Mouse (Mus musculus) forebrain, embryonic 12.5 days (tissue): ENCODE measurements around the gene Gramd1b. TPM values are rescaled to one million over a fixed set of nuclear protein-coding genes. Genes with fewer than 3 reads are reported as not detected.

Source experiments
- ATAC-seq: fragments of 200-750 bp; cut with Nextera tagmentation; 2 replicates; pipeline ENCODE4 v1.8.0; 2017; ENCODE audit warnings: moderate TSS enrichment; ENCODE audit not compliant: low FRiP score
- H3K27ac ChIP-seq: fragments of 300-500 bp; sonication (generic); 2 replicates; pipeline ENCODE4 v1.5.1; 2016; ENCODE audit warnings: mild to moderate bottlenecking
- H3K27me3 ChIP-seq: fragments of 300-500 bp; sonication (generic); 2 replicates; pipeline ENCODE4 v1.6.1; 2016; ENCODE audit warnings: mild to moderate bottlenecking
- H3K36me3 ChIP-seq: fragments of 300-500 bp; sonication (generic); replicated peaks from 2 replicates; pipeline ENCODE4 v1.6.1; 2016; ENCODE audit warnings: mild to moderate bottlenecking
- H3K4me1 ChIP-seq: fragments of 300-500 bp; sonication (generic); 2 replicates; pipeline ENCODE4 v1.6.1; 2016
- H3K4me2 ChIP-seq: fragments of 300-500 bp; sonication (generic); 2 replicates; pipeline ENCODE4 v1.6.1; 2016; ENCODE audit warnings: mild to moderate bottlenecking, moderate library complexity
- H3K4me3 ChIP-seq: fragments of 300-500 bp; sonication (generic); replicated peaks from 2 replicates; pipeline ENCODE4 v1.5.1; 2016; ENCODE audit warnings: mild to moderate bottlenecking
- H3K9ac ChIP-seq: fragments of 300-500 bp; sonication (generic); 2 replicates; pipeline ENCODE4 v1.6.1; 2016; ENCODE audit warnings: mild to moderate bottlenecking
- H3K9me3 ChIP-seq: fragments of 300-500 bp; sonication (generic); 2 replicates; pipeline ENCODE4 v1.6.1; 2016
- whole genome bisulfite sequencing: fragments of 180-500 bp; shearing (Covaris S2); methylation state at CpG from one replicate; pipeline ENCODE4 v1.1.7; 2016; 5-methylcytosine and 5-hydroxymethylcytosine counted together
- polyA plus RNA-seq: library from polyadenylated mRNA; unstranded; fragments of >200 nt; fragmentation: Nextera tagmentation; extraction: Ambion mirVana; gene quantifications from 2 replicates; pipeline ENCODE4 v1.2.1, GENCODE M21; 2016

Gene Gramd1b
- polyA plus RNA-seq, 1 experiment from 2014 or later = 4.6 TPM

DNA sequence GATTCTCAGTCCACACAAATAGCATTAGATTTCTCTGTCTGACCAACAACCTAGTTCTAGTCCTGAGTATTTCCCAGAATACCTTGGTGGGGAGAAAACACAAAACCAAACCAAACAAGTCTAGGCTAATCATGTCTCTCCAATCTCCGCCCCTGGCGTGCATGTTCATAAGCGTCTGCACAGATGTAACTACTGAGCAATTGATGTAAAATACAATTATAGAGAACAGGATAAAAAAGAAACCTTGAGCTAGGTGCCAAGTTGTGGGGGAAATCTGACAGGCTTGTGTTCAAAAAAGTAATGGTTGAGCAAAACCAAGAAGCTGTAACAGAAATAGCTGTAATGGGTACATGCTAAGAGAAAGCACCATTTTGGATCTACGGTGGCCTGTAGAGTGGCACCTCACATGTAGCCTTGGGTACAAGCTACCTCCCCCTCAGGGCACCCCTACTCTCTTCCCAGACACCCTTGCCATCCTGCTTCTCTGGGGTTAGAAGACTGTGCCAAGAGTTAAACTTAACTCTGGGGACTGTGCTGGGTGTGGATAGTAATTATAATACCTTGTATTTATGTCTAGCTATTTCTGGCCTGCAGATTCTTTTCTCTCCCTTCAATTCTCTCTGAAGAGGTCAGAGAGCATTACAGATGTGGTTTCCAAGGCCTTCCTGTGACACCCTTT lies 174.3 kb downstream of the Gramd1b start:
- 96% methylated on average over 4 of the region's 4 CpGs for WGBS

DNA sequence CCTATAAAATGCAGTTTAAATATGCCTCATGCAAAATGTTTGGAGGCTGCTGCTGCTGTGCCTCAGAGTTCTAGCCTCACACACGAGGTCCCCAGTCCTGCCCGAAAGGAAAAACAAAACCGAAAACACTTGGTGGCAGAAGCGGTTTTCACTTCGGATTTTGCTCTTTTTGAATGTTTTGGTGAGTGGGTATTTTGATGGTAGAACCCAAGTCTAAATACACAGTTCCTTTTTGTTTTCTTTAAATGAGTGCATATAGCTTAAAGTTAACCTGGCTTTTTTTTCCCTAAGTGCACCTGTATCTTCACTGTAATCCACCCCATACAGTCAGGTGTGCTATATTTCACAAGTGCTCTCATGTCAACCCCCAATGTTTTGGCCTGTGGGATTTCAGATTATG lies 174.8 kb downstream of the Gramd1b start:
- Histone ChIP-seq H3K4me2 (no peak overlapping the region), H3K9me3 (no peaks in the 10 kb centered on the region), H3K4me1 (peaks cover 12% of the 10 kb centered on the region), H3K4me3 (no peak overlapping the region), H3K27me3 (no peaks in the 10 kb centered on the region), H3K9ac (no peak overlapping the region), H3K27ac (no peak overlapping the region), H3K36me3 (no peaks in the 10 kb centered on the region)
- ATAC-seq = no peak
- 89% methylated on average over 5 of the region's 5 CpGs for WGBS

More for the DNA sequence above, 174.3 kb downstream of the Gramd1b start:
- no peak for ATAC-seq
- Histone ChIP-seq H3K4me1 (peaks cover 12% of the 10 kb centered on the region), H3K4me3 (no peak overlapping the region), H3K27me3 (no peaks in the 10 kb centered on the region), H3K4me2 (no peak overlapping the region), H3K9ac (no peak overlapping the region), H3K36me3 (no peaks in the 10 kb centered on the region), H3K9me3 (no peaks in the 10 kb centered on the region), H3K27ac (no peak overlapping the region)

DNA sequence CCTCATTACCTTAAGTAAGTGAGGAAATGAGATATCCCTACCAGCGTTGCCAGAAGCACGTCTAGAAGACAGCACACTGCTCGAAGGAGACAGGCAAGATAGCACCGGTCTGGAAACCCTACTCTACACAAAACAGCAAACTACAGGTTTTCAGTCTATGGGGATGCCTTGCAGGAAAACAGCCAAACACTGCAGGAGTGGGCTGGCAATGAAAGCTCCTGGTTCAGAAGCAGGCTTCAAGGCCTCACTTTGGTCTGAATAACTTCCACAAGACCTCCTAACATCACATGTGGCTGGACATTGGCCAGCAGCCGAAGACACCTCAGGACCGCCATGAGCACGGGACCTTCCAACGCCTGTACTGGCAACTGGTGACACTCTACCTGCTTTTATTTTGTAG lies 175.8 kb downstream of the Gramd1b start:
- no peak for ATAC-seq
- Histone ChIP-seq H3K9me3 (no peaks in the 10 kb centered on the region), H3K36me3 (no peaks in the 10 kb centered on the region)

DNA sequence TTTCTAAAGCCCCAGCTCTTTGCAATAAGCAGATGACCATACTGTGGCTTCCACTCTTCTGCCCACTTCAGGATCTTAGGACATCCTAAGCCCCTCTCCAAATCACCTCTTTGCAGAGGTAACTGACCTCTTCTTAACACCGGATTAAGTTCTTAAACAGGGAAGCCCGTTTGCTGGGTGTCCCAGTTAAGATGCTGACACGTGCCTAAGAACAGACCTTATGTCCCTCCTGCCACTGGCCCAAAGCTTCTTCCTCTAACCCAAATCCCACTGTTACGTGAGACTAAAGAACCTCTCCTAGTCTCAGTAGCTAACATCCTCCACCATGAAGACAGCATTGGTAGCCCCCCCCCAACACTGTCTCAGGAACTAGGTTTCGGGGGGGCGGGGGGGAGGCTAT lies 177.6 kb downstream of the Gramd1b start:
- Histone ChIP-seq H3K4me2 (no peak overlapping the region), H3K4me1 (peaks cover 14% of the 10 kb centered on the region), H3K27ac (no peak overlapping the region), H3K36me3 (no peaks in the 10 kb centered on the region), H3K9me3 (no peaks in the 10 kb centered on the region), H3K27me3 (no peaks in the 10 kb centered on the region), H3K9ac (no peak overlapping the region), H3K4me3 (no peak overlapping the region)
- WGBS = 70% methylated on average over 6 of the region's 6 CpGs
- ATAC-seq = no peak

More for the DNA sequence above, 175.8 kb downstream of the Gramd1b start:
- WGBS = 94% methylated on average over 8 of the region's 8 CpGs
- no peak overlapping the region for H3K27ac ChIP-seq
- H3K27me3 ChIP-seq = no peaks in the 10 kb centered on the region
- no peak overlapping the region for H3K4me3 ChIP-seq
- H3K4me2 ChIP-seq = no peak overlapping the region
- no peak overlapping the region for H3K9ac ChIP-seq
- H3K4me1 ChIP-seq = peaks cover 12% of the 10 kb centered on the region

DNA sequence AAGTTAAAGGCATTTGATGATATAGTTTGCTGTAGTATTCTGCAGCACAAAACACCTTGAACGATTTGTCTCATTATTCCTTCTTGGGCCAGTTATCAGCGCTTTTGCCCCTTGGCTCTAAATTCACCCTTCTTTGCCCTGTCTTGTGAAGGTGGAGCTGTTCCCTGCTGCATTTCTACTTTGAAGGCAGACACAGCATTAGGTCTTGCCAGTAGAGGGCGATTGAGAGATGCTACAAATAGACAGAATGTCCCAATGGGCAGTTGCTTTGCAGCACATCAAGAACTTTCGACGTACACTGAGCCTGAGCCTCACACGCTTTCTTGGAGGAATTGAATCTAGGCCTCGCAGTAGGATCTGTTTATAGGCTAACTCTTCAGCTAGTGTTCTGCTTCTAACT lies 180.5 kb downstream of the Gramd1b start:
- no peak for ATAC-seq
- WGBS = 24% methylated on average over 7 of the region's 7 CpGs
- Histone ChIP-seq H3K9me3 (no peaks in the 10 kb centered on the region), H3K9ac (no peak overlapping the region), H3K4me2 (no peak overlapping the region), H3K36me3 (no peaks in the 10 kb centered on the region), H3K4me3 (no peak overlapping the region), H3K4me1 (peaks cover 19% of the 10 kb centered on the region), H3K27me3 (no peaks in the 10 kb centered on the region), H3K27ac (no peak overlapping the region)

DNA sequence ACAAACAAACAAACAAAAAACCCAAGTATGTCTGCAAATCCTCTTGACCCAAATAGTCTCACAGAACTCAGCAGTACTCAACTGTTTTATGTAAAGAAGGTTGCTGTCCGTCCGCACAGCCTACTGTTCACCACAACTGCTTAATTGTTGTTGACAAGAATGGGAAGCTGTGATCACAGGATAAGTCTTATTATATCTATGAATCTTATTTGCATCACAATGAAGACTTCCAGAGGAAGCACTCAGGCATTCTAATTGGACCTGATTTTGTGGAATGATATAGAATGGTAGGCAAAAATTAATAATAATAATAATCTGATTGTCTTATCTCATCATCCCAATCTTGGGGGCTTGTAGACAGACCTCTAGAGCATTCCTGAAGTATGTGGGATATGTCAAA lies 181.1 kb downstream of the Gramd1b start:
- 10% methylated on average over 2 of the region's 2 CpGs for WGBS
- Histone ChIP-seq H3K4me1 (peaks cover 25% of the 10 kb centered on the region), H3K9ac (no peak overlapping the region), H3K36me3 (no peaks in the 10 kb centered on the region), H3K9me3 (no peaks in the 10 kb centered on the region), H3K4me3 (no peak overlapping the region), H3K27ac (no peak overlapping the region), H3K4me2 (no peak overlapping the region), H3K27me3 (no peaks in the 10 kb centered on the region)
- no peak for ATAC-seq

DNA sequence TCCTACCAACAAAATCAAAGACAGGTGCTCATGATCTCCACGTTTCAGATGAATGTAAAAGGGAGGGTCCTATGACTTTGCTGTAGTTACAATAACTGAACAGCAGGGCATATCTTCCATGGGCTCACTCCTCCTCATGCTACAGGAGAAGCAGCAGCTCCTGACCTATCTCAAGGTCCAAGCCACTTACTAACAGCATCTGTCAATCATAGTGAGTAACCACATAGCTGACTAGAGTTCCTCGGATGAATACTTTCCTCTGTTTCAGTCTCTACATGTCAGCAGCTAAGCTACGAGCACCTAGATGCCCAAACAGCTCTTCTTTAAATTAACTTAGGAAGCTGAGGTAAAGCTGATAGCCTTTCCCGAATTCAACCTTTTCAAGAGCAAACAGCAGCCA lies 181.6 kb downstream of the Gramd1b start:
- Histone ChIP-seq H3K27ac (no peak overlapping the region), H3K36me3 (no peaks in the 10 kb centered on the region), H3K9ac (no peak overlapping the region), H3K4me2 (no peak overlapping the region), H3K9me3 (no peaks in the 10 kb centered on the region), H3K4me1 (peaks cover 28% of the 10 kb centered on the region), H3K4me3 (no peak overlapping the region), H3K27me3 (no peaks in the 10 kb centered on the region)
- 59% methylated on average over 4 of the region's 4 CpGs for WGBS
- ATAC-seq = no peak

DNA sequence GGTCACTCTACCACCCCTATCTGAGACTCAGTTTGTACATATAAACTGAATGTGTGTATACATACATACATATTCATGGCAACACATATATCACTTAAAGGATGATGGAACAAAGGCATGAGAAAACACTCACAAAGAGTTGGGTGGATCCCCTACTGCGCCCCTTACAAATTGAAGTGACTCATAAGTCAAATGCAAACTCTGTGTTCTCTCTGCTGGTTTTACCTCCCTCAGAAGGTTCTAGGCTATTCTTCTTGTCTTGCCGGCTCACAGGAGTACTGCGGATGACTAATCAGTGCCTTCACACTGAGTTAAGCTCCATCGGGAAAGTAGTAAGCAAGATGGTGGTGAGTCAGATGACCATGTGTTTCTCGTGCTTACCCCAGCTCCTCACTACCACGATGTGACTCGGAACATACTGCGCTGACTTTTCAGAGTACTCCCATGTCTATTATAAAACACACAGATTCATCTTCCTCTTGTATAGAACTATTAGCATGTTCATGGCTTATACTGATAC lies 182.4 kb downstream of the Gramd1b start:
- Histone ChIP-seq H3K4me2 (no peak overlapping the region), H3K9ac (no peak overlapping the region), H3K27me3 (no peaks in the 10 kb centered on the region), H3K4me3 (no peak overlapping the region), H3K9me3 (no peaks in the 10 kb centered on the region), H3K27ac (no peak overlapping the region), H3K36me3 (no peaks in the 10 kb centered on the region), H3K4me1 (peaks cover 28% of the 10 kb centered on the region)
- ATAC-seq = no peak
- WGBS = 96% methylated on average over 8 of the region's 8 CpGs

DNA sequence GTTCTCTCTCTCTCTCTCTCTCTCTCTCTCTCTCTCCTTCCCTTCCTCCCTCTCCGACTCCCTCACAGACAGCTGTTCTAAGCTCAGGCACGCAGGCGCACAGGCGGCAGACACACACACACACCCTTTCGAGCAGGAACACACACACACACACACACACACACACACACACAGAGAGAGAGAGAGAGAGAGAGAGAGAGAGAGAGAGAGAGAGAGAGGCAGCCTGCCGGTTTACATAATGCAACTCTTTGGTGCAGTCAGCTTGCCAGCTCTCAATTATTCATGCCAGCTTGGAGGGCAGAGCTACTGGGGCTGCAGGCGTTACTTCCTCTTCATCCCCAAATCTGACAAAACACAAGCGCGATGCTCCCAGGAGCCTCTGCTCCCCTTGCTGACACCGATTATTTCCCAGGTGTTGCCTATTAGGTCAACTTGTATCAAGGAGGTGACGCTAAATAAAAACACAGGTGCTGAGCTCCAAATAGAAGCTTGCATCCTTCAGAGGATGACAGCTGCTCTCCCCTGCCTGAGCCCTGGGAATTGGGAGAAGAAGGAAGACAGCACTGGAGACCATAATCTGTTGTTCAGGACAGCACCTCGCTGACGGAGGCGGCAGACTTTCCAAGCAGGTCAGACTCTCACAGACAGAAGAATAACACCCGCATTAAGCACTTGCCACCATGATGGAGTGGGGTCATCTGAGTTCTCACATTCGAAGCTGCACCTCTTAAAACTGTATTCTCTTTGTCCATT lies 184.8 kb downstream of the Gramd1b start:
- Histone ChIP-seq H3K9me3 (no peaks in the 10 kb centered on the region), H3K9ac (peak overlapping the region; percentile 54; the same call in 1 of the 2 replicates)
- 31% methylated on average over 12 of the region's 16 CpGs for WGBS

DNA sequence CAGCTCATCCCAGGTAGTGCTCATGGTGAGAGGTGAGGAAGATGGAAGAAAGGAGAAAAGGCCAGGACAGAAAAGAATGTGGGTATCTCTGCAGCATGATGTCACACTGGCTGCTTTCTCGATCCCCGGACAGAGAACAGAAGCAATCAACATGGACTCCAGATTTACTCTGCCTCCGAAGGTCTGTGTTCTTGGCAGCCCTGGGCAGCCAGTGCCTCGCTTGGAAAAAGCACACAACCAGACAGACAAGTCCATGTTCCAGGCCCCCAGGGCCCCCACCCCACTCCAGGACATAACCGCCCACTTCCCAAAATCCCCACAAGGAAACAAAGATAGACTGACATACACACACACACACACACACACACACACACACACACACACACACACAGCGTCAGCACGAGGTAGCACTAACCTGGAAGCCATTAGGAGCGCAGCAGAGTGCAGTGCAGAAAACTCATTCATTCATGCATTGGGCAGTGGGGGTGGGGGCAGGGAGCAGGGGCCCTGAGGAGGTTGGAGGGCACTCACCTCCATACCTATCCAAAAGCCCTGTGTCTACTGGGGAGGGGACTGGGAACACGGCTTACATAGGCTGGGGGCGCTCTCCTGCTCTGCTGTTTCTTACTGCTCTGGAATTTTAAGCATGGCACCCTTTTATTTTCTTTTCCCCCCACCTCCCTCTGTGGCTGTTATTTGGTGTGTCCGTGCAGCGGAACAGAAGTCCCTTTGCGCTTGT lies 185.5 kb downstream of the Gramd1b start:
- 36% methylated on average over 13 of the region's 13 CpGs for whole genome bisulfite sequencing
- peak overlapping the region; percentile 54 for H3K9ac ChIP-seq
- peaks cover 28% of the 10 kb centered on the region for H3K4me1 ChIP-seq
- H3K4me2 ChIP-seq = peak overlapping the region; percentile 61
- H3K27me3 ChIP-seq = no peaks in the 10 kb centered on the region
- peak; percentile 70 for ATAC-seq
- no peaks in the 10 kb centered on the region for H3K9me3 ChIP-seq
- no peaks in the 10 kb centered on the region for H3K36me3 ChIP-seq
- H3K4me3 ChIP-seq = peak overlapping the region; percentile 33
- H3K27ac ChIP-seq = peak overlapping the region; percentile 80

More for the DNA sequence above, 184.8 kb downstream of the Gramd1b start:
- no peaks in the 10 kb centered on the region for H3K36me3 ChIP-seq
- no peaks in the 10 kb centered on the region for H3K27me3 ChIP-seq
- H3K4me1 ChIP-seq = peaks cover 28% of the 10 kb centered on the region
- H3K27ac ChIP-seq = peak overlapping the region; percentile 80
- ATAC-seq = peak; percentile 84
- peak overlapping the region; percentile 33 for H3K4me3 ChIP-seq
- peak overlapping the region; percentile 61 for H3K4me2 ChIP-seq

DNA sequence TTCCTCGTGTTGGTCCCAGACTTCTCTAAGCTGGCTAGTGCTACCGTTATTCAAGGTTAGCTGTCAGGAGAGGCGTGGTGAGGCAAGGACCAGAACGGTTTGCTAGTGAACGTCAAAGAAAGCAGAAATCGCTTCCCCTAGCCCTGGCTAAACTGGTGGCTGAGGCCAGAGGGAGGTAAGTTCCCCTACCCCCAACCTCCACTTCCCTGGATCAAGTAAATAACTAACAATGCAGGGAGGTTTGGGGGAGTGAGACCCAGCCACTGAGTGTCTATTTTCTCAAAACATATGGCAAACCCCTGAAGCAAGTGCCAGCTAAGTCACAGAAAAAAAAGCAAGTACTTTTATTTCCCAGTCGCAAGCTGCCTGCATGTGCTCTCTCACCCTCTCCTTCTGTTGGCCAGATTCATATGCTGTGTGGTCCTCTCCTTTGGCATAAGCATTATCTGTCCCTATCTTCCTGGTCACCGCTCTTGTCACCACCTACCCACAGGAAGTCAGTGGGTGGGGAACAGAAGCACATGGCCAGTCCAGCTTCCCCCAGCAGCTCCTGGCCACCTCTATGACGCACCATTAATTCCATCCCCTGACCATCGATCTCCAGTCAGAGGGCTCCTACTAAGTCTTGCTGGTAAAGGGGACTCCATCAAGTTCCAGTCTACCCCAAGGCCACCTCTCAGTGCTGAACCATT lies 186.2 kb downstream of the Gramd1b start:
- peak; percentile 9; the same call in 1 of the 2 replicates for ATAC-seq
- no peaks in the 10 kb centered on the region for H3K9me3 ChIP-seq
- H3K36me3 ChIP-seq = no peaks in the 10 kb centered on the region
- peaks cover 27% of the 10 kb centered on the region for H3K4me1 ChIP-seq
- 72% methylated on average over 10 of the region's 10 CpGs for WGBS
- H3K27ac ChIP-seq = no peak overlapping the region
- H3K4me2 ChIP-seq = peak overlapping the region; percentile 61
- no peaks in the 10 kb centered on the region for H3K27me3 ChIP-seq
- no peak overlapping the region for H3K9ac ChIP-seq
- H3K4me3 ChIP-seq = no peak overlapping the region

DNA sequence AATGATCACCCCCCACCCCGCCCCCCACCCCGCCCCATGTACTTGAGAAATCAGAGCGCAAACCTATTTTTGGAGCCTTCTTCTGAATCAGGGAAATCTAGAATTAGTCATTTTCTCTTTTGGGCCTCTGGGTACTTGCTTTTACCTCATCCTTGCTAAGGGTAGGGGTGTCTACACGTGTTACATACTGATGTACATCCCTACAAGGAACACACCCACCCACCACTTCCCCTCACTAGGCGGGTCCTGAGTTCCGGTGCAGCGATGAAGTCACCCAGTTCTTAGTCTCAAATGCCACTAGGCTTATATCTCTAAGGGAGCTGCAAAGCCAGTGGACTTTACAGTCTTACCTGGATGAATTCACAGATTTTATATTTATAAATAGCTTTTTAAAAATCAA lies 187.4 kb downstream of the Gramd1b start:
- H3K27ac ChIP-seq = no peak overlapping the region
- H3K9ac ChIP-seq = no peak overlapping the region
- no peak for ATAC-seq
- no peak overlapping the region for H3K4me2 ChIP-seq
- no peaks in the 10 kb centered on the region for H3K36me3 ChIP-seq
- no peak overlapping the region for H3K4me3 ChIP-seq
- peaks cover 22% of the 10 kb centered on the region for H3K4me1 ChIP-seq
- no peaks in the 10 kb centered on the region for H3K27me3 ChIP-seq
- WGBS = 92% methylated on average over 7 of the region's 7 CpGs
- H3K9me3 ChIP-seq = no peaks in the 10 kb centered on the region
